Mouse (Mus musculus) embryonic facial prominence, embryonic 15.5 days (tissue): ENCODE results near the gene Col4a2. TPM values are rescaled to one million over a fixed set of nuclear protein-coding genes. Genes with fewer than 3 reads are reported as not detected.
A peak's percentile ranks its signal among the peaks of the same experiment; 100 is the strongest.

Experiments used
- ATAC-seq: fragments of 200-750 bp; cut with Nextera tagmentation; 2 replicates; pipeline ENCODE4 v1.8.0; 2017; ENCODE audit warnings: low read depth, moderate TSS enrichment; ENCODE audit not compliant: insufficient number of reproducible peaks, low FRiP score, low TSS enrichment
- H3K27ac ChIP-seq: fragments of 300-500 bp; sonication (generic); replicated peaks from 2 replicates; pipeline ENCODE4 v1.5.1; 2015; ENCODE audit warnings: mild to moderate bottlenecking, inconsistent platforms
- H3K27me3 ChIP-seq: fragments of 300-500 bp; sonication (generic); 2 replicates; pipeline ENCODE4 v1.6.1; 2015; ENCODE audit warnings: inconsistent platforms
- H3K36me3 ChIP-seq: fragments of 300-500 bp; sonication (generic); 2 replicates; pipeline ENCODE4 v1.6.1; 2015; ENCODE audit warnings: mild to moderate bottlenecking, inconsistent platforms
- H3K4me1 ChIP-seq: fragments of 300-500 bp; sonication (generic); 2 replicates; pipeline ENCODE4 v1.6.1; 2015; ENCODE audit warnings: inconsistent platforms
- H3K4me2 ChIP-seq: fragments of 300-500 bp; sonication (generic); replicated peaks from 2 replicates; pipeline ENCODE4 v1.6.1; 2015; ENCODE audit warnings: mild to moderate bottlenecking, inconsistent platforms
- H3K4me3 ChIP-seq: fragments of 300-500 bp; sonication (generic); replicated peaks from 2 replicates; pipeline ENCODE4 v1.5.1; 2015; ENCODE audit warnings: mild to moderate bottlenecking, inconsistent platforms
- H3K9ac ChIP-seq: fragments of 300-500 bp; sonication (generic); 2 replicates; pipeline ENCODE4 v1.6.1; 2015; ENCODE audit warnings: inconsistent platforms
- H3K9me3 ChIP-seq: fragments of 300-500 bp; sonication (generic); replicated peaks from 2 replicates; pipeline ENCODE4 v1.6.1; 2016; ENCODE audit warnings: inconsistent platforms
- WGBS: fragments of 180-500 bp; shearing (Covaris S2); methylation state at CpG from one replicate; pipeline ENCODE4 v1.1.7; 2015; 5-methylcytosine and 5-hydroxymethylcytosine counted together
- polyA plus RNA-seq: library from polyadenylated mRNA; unstranded; fragments of >200 nt; fragmentation: Nextera tagmentation; extraction: Ambion mirVana; gene quantifications from 2 replicates; pipeline ENCODE4 v1.2.1, GENCODE M21; 2015

Col4a2 gene
- polyA plus RNA-seq, 1 experiment from 2014 or later: 86.9 TPM

GRCm38 (mm10) chr8:11344459-11344858 is 31.9 kb downstream of the Col4a2 start:
- no peak overlapping the region for H3K9ac ChIP-seq
- 73% methylated on average over 9 of the region's 9 CpGs for WGBS
- no peaks in the 10 kb centered on the region for H3K27me3 ChIP-seq
- H3K9me3 ChIP-seq: no peaks in the 10 kb centered on the region
- H3K4me1 ChIP-seq: peaks cover 19% of the 10 kb centered on the region; the same call in 1 of the 2 replicates
- H3K4me3 ChIP-seq: no peak overlapping the region
- no peaks in the 10 kb centered on the region for H3K36me3 ChIP-seq
- no peak overlapping the region for H3K4me2 ChIP-seq
- ATAC-seq: no peak
- H3K27ac ChIP-seq: no peak overlapping the region

GRCm38 (mm10) chr8:11346225-11346624 is 33.6 kb downstream of the Col4a2 start:
- no peak overlapping the region for H3K4me3 ChIP-seq
- no peak overlapping the region for H3K27ac ChIP-seq
- H3K27me3 ChIP-seq: no peaks in the 10 kb centered on the region
- no peak for ATAC-seq
- H3K4me1 ChIP-seq: peaks cover 23% of the 10 kb centered on the region; the same call in 1 of the 2 replicates
- 80% methylated on average over 10 of the region's 10 CpGs for WGBS
- H3K9me3 ChIP-seq: no peaks in the 10 kb centered on the region
- H3K36me3 ChIP-seq: no peaks in the 10 kb centered on the region
- H3K4me2 ChIP-seq: no peak overlapping the region
- no peak overlapping the region for H3K9ac ChIP-seq

GRCm38 (mm10) chr8:11347699-11348098 is 35.1 kb downstream of the Col4a2 start:
- no peak overlapping the region for H3K9ac ChIP-seq
- no peaks in the 10 kb centered on the region for H3K36me3 ChIP-seq
- H3K27me3 ChIP-seq: no peaks in the 10 kb centered on the region
- 67% methylated on average over 9 of the region's 9 CpGs for WGBS
- H3K27ac ChIP-seq: no peak overlapping the region; the same call in 1 of the 2 replicates
- no peak overlapping the region for H3K4me2 ChIP-seq
- peaks cover 17% of the 10 kb centered on the region; the same call in 1 of the 2 replicates for H3K4me1 ChIP-seq
- no peak for ATAC-seq
- H3K4me3 ChIP-seq: no peak overlapping the region
- no peaks in the 10 kb centered on the region for H3K9me3 ChIP-seq

GRCm38 (mm10) chr8:11348622-11349021 is 36.0 kb downstream of the Col4a2 start:
- H3K27me3 ChIP-seq: no peaks in the 10 kb centered on the region
- H3K27ac ChIP-seq: peak overlapping the region; percentile 63
- H3K4me2 ChIP-seq: no peak overlapping the region
- no peak overlapping the region for H3K4me3 ChIP-seq
- H3K9me3 ChIP-seq: no peaks in the 10 kb centered on the region
- peak; percentile 73 for ATAC-seq
- WGBS: 74% methylated on average over 11 of the region's 11 CpGs
- no peak overlapping the region for H3K9ac ChIP-seq
- 0 out of 2 replicates have a peak, but pooled peaks cover 12% of the 10 kb centered on the region for H3K4me1 ChIP-seq
- H3K36me3 ChIP-seq: no peaks in the 10 kb centered on the region

- Histone ChIP-seq H3K4me1 (0 out of 2 replicates have a peak, but pooled peaks cover 12% of the 10 kb centered on the region), H3K4me3 (no peak overlapping the region), H3K9me3 (no peaks in the 10 kb centered on the region), H3K27me3 (no peaks in the 10 kb centered on the region), H3K9ac (no peak overlapping the region), H3K4me2 (no peak overlapping the region), H3K27ac (no peak overlapping the region), H3K36me3 (peaks cover 4% of the 10 kb centered on the region; the same call in 1 of the 2 replicates)
- ATAC-seq: no peak
- 92% methylated on average over 6 of the region's 6 CpGs for whole genome bisulfite sequencing
Observed at GRCm38 (mm10) chr8:11351355-11351754, 38.8 kb downstream of the Col4a2 start.

GRCm38 (mm10) chr8:11352514-11352913 is 39.9 kb downstream of the Col4a2 start:
- Histone ChIP-seq H3K4me1 (peaks cover 10% of the 10 kb centered on the region; the same call in 1 of the 2 replicates), H3K4me2 (no peak overlapping the region), H3K9me3 (no peaks in the 10 kb centered on the region), H3K36me3 (peaks cover 4% of the 10 kb centered on the region; the same call in 1 of the 2 replicates), H3K4me3 (no peak overlapping the region), H3K27me3 (no peaks in the 10 kb centered on the region), H3K9ac (no peak overlapping the region), H3K27ac (no peak overlapping the region)
- WGBS: 70% methylated on average over 11 of the region's 11 CpGs
- ATAC-seq: no peak

GRCm38 (mm10) chr8:11354800-11355451 is 42.3 kb downstream of the Col4a2 start:
- H3K36me3 ChIP-seq: peaks cover 4% of the 10 kb centered on the region; the same call in 1 of the 2 replicates
- H3K9ac ChIP-seq: no peak overlapping the region
- no peak for ATAC-seq
- H3K4me2 ChIP-seq: no peak overlapping the region
- no peak overlapping the region for H3K4me3 ChIP-seq
- peaks cover 20% of the 10 kb centered on the region for H3K4me1 ChIP-seq
- H3K27me3 ChIP-seq: no peaks in the 10 kb centered on the region
- 93% methylated on average over 8 of the region's 8 CpGs for WGBS
- no peak overlapping the region for H3K27ac ChIP-seq
- H3K9me3 ChIP-seq: no peaks in the 10 kb centered on the region

- Histone ChIP-seq H3K9ac (no peak overlapping the region), H3K4me3 (no peak overlapping the region), H3K27ac (no peak overlapping the region), H3K4me1 (peaks cover 22% of the 10 kb centered on the region), H3K9me3 (no peaks in the 10 kb centered on the region), H3K27me3 (no peaks in the 10 kb centered on the region), H3K4me2 (no peak overlapping the region), H3K36me3 (peaks cover 4% of the 10 kb centered on the region; the same call in 1 of the 2 replicates)
- no peak for ATAC-seq
- WGBS: 74% methylated on average over 3 of the region's 3 CpGs
Observed at GRCm38 (mm10) chr8:11355900-11356299, 43.3 kb downstream of the Col4a2 start.

- WGBS: 82% methylated on average over 8 of the region's 8 CpGs
- Histone ChIP-seq H3K27ac (no peak overlapping the region), H3K9ac (no peak overlapping the region), H3K9me3 (no peaks in the 10 kb centered on the region), H3K4me3 (no peak overlapping the region), H3K4me2 (no peak overlapping the region), H3K36me3 (peaks cover 4% of the 10 kb centered on the region; the same call in 1 of the 2 replicates), H3K4me1 (peaks cover 22% of the 10 kb centered on the region), H3K27me3 (no peaks in the 10 kb centered on the region)
- no peak for ATAC-seq
Observed at GRCm38 (mm10) chr8:11356776-11357175, 44.2 kb downstream of the Col4a2 start.

GRCm38 (mm10) chr8:11357921-11358436 is 45.4 kb downstream of the Col4a2 start:
- peak overlapping the region; percentile 36; the same call in 1 of the 2 replicates for H3K27ac ChIP-seq
- no peaks in the 10 kb centered on the region for H3K9me3 ChIP-seq
- no peak overlapping the region for H3K9ac ChIP-seq
- H3K4me2 ChIP-seq: no peak overlapping the region
- 45% methylated on average over 7 of the region's 7 CpGs for WGBS
- no peak overlapping the region for H3K4me3 ChIP-seq
- ATAC-seq: peak; percentile 21; the same call in 1 of the 2 replicates
- peaks cover 4% of the 10 kb centered on the region; the same call in 1 of the 2 replicates for H3K36me3 ChIP-seq
- H3K27me3 ChIP-seq: no peaks in the 10 kb centered on the region
- H3K4me1 ChIP-seq: peaks cover 34% of the 10 kb centered on the region

GRCm38 (mm10) chr8:11359846-11360245 is 47.2 kb downstream of the Col4a2 start:
- no peak overlapping the region for H3K4me3 ChIP-seq
- H3K9me3 ChIP-seq: no peaks in the 10 kb centered on the region
- ATAC-seq: no peak
- no peak overlapping the region for H3K9ac ChIP-seq
- H3K27ac ChIP-seq: no peak overlapping the region
- H3K4me1 ChIP-seq: peaks cover 49% of the 10 kb centered on the region
- no peaks in the 10 kb centered on the region for H3K27me3 ChIP-seq
- H3K4me2 ChIP-seq: no peak overlapping the region
- 87% methylated on average over 5 of the region's 5 CpGs for WGBS
- H3K36me3 ChIP-seq: no peaks in the 10 kb centered on the region; the same call in 1 of the 2 replicates
